Mouse (Mus musculus): ENCODE results near the gene Khnyn.

DNA sequence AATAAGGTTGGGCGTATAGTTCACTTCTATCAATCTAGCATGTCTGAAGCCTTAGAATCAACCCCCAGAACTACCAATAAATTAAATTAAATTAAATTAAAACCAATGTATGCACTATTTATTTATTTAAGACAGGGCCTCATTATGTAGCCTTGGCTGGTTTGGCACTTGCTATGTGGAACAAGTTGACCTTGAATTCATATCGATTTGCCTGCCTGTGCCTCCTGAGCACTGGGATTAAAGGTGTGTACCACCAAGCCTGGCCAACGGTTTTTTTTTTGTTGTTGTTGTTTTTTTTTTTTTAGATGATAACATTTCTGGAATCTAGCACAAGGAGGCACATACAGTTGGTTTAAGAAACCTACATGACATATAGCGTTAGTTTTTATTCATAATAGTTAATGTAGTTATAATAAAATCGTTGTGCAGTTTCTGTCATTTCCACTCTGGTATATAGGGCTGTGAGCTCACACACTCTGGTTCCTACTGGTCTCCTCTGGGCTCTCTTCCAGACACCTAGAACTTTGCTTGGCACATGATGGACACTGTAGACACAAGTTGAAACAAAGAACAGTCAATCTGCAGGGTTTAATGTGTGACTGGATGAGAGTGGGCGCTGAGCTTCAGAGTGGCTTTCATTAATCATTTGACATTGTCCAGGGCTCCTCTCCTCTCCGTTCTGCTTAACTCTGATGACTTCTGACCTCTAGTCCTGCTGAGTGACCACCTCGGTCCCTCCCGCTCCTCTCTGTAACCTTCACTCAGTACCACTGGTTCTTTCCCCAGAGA is 39.0 kb upstream of the Khnyn start:
- TF ChIP-seq CTCF (IDR thresholded peaks at IDR 0.05; ENCODE audit: borderline replicate concordance, insufficient read depth, low read depth, low read length) (no peak), POLR2A (IDR thresholded peaks at IDR 0.05; ENCODE audit: borderline replicate concordance, insufficient read depth, low read length) (no peak)
